Mouse (Mus musculus) cerebellum, adult 9-11 months (tissue): ENCODE results near the gene Eral1.
A peak's percentile ranks its signal among the peaks of the same experiment; 100 is the strongest.
"Not testable (repeated sequence)": the region's sequence is repeated elsewhere in the genome, so short reads cannot be mapped to it uniquely, and the experiment has no call there.

Experiments used
- DNase-seq: peaks from one replicate; pipeline ENCODE4 v3.0.0; 2022

Eral1 gene

DNA sequence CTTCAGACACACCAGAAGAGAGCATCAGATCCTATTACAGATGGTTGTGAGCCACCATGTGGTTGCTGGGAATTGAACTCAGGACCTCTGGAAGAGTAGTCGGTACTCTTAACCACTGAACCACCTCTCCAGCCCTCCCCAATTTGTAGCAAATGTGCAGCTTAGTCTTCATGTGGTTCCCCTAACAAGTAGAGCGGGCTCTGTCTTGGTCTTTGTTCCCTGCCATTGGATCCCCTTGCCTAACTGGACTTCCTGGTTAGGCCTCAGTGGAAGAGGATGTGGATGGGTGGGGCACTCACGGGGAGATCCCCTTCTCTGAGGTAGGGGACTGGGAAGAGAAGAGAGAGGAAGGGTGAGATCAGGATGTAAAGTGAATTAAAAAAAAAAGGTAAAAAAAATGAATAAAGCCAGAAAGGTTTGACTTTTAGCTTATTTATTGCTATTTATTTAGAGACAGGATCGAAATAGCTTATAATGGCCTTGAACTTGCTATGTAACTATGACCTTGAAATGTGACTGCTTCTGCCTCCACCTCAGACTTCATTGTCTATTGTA is 6.8 kb upstream of the Eral1 start:
- no peak for DNase-seq

DNA sequence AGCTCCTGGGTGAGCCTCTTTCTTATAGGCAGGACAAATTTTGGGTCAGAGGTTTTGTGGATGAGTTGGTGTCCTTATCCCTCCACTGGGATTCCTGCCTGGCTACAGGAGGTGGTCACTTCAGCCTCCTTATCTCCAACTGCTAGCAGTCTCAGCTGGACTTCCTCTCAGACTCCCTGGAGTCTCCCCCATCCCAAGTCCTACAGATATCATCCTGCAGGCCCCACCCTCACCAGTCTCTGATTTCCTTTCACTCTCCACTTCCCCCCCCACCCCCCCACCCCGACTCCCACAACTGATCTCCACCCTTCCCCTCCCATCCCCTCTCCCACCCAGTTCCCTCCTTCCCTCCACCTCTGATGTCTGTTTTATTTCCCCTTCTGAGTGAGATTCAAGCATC is 3.4 kb upstream of the Eral1 start:
- no peak for DNase-seq

DNA sequence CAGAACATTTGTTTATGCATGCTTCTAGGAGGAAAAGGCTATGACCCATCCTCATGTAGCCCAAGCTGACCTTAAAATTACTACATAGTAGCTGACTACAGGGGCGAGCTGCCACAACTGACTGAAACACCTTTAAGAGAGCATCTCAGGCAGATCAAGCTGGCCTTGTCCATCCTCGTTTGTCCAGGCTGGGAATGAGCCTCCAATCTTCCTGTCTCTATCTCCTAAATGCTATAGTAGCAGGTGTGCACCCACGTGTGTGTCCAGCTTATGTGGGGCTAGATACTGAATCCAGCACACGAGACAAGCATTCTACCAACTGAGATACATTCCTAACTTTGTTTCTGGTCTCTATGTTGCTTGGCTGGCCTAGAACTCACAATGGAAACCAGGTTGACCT is 5.5 kb downstream of the Eral1 start:
- DNase-seq: no peak

DNA sequence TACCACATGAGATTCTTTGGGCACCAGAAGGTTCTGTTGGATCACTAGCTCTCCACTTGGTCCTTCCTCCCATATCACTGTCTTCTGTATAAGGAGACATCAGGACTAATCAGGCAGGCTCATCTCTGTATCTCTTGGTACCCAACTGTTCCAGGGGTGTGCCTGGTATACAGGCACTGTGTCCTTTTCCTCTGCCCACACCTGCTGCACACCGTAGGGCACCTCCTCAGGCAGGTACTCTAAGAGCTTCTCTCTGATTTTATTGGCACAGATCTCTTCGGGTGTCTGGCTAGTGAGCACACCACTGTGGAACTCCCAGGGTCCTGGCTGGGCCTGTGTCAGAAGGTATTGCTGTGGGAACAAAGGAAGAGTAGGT is 5.9 kb downstream of the Eral1 start:
- no peak for DNase-seq

DNA sequence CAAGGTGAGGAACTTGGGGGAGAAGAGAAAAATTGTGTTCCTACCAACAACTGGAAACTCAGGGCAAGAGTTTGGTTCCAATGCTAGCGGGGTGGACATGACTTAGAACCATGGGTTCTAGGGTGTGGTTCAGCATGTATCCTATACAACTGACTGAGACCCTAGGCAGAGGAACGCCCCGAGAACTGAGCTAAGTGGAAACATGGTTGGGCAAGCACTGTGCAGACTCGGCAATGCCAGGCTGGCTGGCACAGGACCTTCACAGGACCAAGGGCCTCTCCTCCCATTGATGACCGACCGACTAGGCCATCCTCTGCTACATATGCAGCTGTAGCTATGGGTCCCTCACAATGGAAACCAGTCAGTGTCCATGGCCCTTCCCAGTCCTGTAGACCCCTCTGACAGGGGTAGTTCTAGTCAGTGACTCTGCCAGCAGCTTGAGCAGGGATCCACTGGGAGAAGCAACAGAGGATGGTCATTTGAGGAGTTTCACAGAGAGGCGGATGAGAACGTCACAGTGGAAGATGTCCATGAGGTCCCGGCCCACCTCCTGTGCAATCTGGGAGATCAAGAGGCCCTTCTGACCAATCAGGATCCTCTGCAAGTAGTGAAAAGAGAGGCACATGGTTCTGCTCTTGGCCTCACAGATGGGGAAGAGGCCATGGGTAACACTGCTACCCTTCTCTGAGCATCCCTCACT is 6.5 kb downstream of the Eral1 start:
- no peak for DNase-seq

DNA sequence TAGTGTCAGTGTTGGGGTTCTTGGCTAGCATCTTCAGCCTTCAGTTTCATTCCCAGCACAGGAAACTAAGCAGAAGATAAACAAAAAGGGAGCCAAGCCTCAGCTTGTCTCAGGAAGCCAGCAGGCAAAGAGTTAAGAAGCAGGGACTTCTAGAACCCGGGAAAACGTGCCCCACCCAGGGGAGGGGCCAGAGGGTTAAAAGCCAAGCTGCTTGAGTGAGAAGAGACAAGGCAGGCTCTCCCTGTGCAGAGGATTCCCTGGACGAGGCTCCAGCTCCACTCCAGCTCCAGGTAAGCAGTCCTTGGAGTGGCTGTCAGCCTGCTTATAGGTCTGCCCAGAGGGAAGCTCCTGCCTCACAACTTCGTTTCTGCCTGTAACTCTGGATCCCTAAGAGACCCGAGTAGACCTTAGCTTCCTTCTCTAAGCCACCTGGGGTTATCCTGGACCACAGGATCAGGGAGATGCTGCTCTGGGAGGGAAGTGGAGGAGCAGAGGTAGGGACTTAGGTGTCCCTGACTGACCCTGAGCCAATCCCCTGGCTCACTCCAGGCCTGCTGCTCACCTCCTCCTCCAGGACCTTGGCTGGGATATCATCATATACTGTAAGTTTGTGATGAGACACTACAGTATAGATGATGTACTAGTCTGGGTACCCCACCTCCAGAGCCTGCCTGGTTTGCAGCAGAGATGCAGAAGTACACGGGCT is 7.6 kb downstream of the Eral1 start:
- DNase-seq: no peak

DNA sequence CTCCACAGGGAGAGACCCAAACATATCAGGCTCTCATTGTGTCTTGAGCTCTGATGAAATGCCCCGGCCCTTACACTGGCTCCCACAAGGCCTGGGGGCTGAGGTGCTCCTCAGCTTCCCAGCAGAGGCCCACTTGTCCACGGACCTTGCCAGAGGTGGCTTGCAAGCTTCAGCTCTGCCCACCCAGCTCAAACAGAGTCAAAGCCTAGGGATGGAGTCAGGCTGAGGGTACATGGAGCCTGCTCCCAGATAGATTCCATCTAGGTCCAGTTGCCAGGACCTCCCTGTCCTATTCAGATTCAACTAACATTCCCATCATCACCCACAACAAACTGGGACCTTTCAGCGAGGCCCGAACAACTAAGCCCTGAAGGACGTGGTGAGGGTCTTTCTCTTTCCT is 8.2 kb downstream of the Eral1 start:
- DNase-seq: no peak

DNA sequence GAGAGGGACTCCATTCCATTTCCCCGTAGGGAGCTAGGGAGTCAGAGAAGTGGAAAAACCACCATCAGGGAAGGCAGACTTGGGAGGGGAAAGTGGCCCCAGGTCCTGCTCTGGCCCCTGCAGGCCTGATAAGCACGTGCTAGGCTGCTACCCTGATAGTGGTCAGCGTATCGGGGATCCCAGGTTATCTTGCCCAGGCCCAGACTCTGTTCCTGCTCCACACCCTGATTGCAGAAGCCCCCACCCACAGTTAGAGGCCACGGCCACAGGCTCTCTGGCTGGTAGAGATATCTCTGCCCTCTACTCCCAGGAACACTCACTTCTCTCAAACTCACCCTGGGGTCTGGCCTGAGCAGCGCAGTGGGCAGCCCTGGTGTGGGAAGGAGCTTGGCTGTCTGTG is 10.5 kb downstream of the Eral1 start:
- no peak for DNase-seq

DNA sequence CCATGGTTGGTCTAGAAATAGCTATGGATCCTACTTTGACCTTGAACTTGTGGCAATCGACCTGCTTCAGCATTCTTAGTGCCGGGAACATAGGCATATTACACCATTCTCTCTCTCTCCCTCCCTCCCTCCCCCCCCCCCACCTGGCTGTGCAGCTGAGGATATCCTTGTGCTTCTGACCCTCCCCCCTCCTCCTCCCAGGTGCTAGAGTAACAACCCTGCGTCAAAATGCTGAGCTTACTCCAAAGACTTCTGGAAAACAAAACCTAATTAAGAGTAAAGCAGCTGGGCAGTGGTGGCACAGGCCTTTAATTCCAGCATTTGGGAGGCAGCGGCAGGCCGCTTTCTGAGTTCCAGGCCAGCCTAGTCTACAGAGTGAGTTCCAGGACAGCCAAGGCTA is 11.1 kb downstream of the Eral1 start:
- no peak for DNase-seq

DNA sequence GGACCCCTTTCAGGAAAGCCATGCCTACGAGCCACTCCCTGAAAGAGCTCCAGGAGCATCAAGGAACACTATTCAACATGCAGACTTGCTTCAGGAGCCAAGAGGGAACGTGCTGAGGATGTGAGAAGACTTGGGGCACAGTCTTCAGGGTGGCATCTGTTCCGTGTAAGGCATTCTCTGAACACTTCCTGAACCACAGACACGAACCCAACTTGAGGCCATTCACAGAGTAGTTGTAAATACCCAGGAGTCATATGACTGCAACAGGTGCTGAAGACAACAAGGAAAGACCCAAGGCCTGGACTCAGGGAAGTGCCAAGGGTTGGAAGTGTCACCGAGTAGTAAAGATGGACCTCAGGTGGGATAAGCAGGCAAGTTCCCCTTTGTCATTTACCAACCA is 12.6 kb downstream of the Eral1 start:
- DNase-seq: no peak

DNA sequence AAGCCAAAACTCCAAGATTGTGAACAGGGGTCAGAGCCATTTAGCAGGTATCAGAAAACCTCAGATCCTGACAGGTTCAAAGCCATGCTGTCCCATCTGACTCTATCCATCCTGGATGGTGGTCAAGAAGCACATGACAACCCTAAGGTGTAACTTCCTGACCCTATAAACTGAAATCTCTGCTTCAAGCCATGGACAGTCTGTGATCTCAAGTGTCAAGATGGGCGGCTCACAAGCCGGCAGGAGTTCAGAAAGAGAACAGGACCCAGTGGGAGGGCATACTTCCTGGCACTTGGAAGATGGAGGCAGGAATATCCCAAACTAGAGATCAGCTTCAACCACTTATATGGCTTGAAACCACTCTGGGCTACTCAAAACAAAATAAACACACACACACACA is 13.5 kb downstream of the Eral1 start:
- DNase-seq: no peak

DNA sequence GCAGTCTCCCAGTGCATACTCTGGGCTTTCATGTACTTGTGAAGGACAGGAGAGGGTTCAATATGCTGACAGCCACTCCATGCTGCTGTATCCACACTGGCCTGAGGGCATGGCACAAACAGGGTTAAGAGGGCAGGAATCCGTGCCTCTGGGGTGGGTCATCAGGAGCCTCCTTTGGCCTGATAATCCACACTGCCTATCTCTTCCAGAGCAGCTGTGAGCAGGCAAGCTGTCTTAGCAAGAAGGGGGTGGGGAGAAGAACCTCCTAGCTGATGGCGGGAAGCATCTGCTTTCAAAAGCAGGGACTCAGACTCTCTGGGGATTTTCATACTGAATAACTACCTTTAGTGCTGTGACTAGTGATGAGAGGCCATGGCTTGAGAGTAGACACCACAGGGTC is 14.3 kb downstream of the Eral1 start:
- no peak for DNase-seq

DNA sequence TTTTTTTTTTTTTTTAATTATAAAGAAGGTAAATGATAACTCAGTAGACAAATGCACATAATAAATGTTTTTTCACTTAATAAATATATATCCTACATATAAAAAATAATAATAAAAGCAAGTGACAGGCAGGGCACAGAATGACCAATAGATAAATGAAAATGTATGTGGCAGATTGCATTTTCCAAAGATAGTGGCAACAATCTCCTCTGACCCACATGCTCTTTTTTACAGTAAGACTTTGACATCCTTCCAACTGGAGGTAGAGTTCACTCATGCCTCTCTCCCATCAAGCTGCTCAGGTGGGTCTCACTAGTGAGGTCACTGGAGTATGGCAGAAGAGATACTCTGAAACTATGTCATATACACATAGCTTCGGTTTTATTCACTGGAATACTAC is 17.6 kb downstream of the Eral1 start:
- no peak for DNase-seq

DNA sequence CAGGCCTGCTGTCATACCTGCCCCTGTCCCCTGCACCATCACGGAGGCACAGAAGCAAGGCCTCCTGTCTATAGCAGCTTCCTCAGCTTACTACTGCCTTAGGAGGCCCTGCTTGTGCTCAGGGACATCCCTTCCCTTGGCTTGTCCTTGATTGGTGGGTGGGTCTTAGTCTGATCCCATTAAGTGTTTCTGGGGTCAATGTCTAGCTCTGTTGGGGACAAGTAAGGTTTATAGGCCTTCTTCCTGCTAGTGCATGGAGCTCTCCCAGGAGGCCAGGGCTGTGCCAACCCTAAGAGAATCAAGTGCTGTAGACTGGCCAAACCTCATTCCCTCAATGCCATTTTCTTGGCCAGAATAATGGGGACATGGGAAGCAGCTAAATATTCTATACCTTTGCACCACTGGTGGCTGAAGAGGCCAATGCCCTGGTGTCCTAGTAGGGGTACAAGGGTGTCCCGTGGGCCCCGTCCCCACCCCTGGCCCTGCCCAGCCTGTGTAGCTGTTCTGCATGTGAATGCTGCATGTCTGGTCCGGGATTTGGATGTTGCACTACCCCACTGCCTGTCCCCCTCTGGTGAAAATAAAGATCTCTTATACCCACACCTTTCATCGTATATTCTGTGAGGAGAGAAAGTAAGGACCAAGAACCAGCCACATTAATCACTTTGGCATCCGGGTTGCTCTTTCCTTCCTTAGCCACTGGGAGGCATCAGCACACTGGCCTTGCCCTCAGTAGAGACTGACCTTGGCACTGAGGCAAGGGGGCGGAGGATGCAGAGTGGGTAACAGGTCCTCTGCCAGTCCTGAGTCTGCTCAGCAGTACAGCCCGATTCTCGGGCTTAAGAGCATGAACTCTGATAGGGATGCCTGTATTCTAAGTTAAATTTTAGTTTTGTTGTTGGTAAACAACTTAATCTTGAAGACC is 20.1 kb downstream of the Eral1 start:
- DNase-seq: peak; percentile 57

DNA sequence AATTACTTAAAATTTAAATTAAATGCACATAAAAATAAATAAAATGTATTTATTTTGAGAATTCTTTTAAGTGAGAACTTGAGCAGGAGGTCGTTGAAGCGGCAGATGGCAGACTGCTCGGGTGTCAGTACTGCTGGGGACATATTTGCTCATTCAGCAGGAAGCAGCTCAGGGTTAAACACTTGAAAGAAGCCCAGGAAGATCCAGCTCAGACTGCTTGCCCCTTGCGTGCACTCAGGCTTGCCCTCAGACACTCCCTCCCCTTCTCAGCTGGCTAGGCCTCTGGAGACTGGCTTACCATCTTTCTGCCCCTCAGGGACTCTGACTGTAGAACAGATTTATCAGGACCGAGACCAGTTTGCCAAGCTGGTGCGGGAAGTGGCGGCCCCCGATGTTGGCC is 23.2 kb downstream of the Eral1 start:
- no peak for DNase-seq

DNA sequence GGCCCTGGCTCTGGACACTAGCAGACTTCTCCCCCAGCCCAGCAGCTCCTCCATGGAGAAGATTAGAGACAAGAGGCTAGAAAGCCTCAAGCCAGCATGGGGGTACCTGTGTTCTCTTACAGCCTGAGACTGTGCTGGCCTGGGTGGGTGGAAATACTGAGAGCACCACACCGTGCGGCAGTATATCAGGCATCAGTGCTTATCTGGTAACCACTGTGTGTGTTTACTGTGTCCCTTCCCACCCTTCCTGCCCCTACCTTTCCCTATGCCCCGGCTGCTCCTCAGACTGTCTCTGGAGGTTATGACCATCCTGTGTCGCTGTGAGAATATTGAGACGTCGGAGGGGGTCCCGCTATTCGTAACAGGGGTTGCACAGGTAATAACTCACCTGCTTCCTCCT is 27.1 kb downstream of the Eral1 start:
- no peak for DNase-seq

DNA sequence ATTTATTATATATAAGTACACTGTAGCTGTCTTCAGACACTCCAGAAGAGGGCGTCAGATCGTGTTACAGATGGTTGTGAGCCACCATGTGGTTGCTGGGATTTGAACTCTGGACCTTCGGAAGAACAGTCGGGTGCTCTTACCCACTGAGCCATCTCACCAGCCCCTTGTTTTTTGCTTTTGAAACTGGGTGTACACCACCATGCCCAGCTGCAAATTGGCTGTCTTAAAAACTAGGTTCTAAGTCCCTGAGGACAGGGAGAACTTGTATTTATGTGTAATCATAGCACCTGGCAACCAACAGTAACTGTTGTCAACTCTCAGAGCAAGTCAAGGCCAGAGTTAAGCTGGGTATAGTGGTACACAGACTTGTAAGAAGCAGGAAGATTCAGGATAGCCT is 31.5 kb downstream of the Eral1 start:
- not testable (repeated sequence) for DNase-seq

DNA sequence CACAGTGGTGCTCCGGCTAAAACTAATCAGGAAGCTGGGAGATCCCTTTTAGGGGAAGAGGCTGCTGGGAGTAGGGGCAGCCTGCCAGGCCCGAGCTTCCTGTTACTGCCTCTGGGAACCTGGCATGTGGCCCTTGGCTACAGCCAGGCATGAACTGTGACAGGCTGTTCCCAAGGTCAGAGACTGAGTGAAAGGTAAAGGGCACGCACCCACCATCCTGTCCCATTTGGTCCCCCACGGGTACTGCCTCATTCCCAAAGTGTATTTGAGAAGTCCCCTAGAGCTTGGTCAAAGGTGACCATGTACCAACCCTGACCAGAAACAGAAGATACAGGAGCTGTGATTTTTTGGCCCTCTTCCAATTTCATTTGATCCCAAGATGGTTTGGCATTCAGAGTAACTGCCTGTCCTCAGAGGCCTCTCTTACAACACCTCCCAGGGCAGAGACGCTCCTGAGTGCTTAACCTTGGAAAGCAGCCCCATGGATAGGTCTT is 35.4 kb downstream of the Eral1 start:
- peak; percentile 93 for DNase-seq

DNA sequence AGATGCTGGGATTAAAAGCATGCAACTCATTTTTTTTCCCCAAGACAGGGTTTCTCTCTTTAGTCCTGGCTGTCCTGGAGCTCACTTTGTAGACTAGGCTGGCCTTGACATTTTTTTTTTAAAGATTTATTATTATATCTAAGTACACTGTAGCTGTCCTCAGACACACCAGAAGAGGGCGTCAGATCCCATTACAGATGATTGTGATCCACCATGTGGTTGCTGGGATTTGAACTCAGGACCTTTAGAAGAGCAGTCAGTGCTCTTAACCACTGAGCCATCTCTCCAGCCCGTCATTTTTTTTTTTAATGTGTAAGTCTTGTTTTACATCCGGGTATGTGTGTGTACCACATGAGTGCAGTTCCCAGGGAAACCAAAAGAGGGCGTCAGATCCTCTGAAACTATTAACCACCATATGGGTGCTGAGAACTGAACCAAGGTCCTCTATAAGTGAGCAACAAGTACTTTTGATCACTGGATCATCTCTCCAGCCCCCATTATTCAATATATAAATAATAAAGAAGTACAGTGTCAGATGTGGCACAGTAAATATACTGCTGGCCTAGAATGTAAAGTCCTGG is 37.8 kb downstream of the Eral1 start:
- DNase-seq: not testable (repeated sequence)

DNA sequence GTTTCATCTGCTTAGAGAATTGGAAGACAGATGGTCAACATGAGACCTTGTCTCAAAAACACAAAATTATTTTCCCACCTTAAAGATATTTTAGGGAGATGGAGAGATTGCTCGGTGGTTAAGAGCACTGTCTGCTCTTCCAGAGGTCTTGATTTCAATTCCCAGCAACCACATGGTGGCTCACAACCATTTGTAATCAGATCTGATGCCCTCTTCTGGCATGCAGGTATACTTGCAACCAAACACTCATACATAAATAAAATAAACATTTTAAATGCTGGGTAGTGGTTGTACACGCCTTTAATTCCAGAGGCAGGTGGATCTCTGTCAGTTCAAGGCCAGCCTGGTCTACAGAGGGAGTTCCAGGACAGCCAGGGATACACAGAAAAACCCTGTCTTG is 39.3 kb downstream of the Eral1 start:
- DNase-seq: no peak

DNA sequence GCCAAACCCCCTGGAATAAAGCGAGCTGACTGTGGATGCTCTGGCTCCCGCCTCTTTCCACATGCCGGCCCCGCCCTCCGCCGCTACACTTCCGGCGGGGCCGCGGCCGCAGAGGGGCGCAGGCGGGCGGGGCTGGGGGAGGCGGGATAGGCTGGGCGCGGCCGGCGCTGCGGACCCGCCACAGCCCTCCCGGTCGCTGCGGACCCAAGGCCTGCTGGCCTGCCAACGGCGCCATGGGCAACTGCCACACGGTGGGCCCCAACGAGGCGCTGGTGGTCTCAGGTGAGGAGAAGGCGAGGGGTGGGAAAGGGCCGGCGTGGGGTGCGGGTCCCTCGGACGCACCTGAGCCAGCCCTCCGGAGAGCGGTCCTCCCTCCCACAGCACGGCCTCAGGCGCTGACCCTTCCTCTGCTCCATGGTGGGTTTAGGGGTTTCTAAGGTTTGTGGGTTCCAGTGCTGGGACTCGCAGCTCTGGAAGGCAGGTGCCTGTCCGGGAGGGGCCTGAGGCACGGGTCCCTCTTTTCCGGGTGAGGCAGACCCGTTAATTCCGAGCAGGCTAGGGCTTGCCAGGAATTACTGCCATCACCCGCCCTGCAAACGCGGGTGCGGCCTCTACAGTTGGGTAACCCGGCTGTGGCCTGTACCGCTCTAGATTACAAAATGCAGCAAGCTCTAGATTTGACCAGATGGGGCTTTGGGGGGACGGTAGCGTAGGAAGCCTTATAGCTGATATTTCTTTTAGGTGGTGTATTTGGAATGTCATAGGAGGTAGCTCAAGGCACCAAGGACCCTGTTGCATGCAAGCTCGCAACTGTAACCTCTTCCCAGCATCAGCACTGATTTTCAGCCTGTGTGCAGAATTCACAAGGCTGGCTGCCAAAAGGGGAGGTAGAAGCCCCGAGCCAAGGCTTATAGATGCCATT is 42.1 kb downstream of the Eral1 start, which contains the start of gene Flot2:
TSS of gene Flot2 (plus strand) at position 101 of the 922 bp plus-strand sequence.
- DNase-seq: peak; percentile 64

DNA sequence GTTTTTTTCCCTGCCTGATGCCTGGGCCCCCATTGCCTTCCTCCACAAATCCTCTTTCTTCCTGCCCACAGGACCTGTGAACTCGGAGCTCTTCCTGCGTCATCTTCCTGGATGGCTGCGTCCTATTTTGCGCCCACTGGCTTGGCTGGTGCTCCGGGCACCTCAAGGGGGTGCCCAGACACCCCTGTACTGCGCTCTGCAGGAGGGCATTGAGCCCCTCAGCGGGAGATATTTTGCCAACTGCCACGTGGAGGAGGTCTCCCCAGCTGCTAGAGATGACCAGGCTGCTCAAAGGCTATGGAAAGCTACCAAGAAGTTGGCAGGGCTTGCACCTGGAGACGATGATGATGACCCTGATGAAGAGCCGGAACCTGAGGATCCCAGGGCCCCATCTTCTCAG is 43.4 kb downstream of the Eral1 start:
- DNase-seq: peak; percentile 47
